Mouse (Mus musculus): ENCODE measurements around the gene Ascl4.

The Ascl4 gene

GRCm38 (mm10) chr10:85927676-85928445, at the start of gene Ascl4:
Gene Ascl4 (plus strand): TSS chr10:85927681.
- peak in 1 of 2 experiments; percentile 10 for DNase-seq (ENCODE audit: low spot score in 2 of 2)

- no peak for DNase-seq (ENCODE audit: low spot score in 2 of 2)
Observed at GRCm38 (mm10) chr10:85879886-85880486, 47.5 kb upstream of the Ascl4 start.

- DNase-seq (ENCODE audit: low spot score in 2 of 2), result peak; percentile 93 to 95
Observed at GRCm38 (mm10) chr10:85916498-85917309, 10.8 kb upstream of the Ascl4 start, which contains the start of gene Prdm4. Gene Prdm4 (minus strand): TSS chr10:85917142.

- peak; percentile 53 to 72 for DNase-seq (ENCODE audit: low spot score in 2 of 2)
Observed at GRCm38 (mm10) chr10:85928499-85929207, 1.2 kb downstream of the Ascl4 start.

GRCm38 (mm10) chr10:85929208-85929591, 1.7 kb downstream of the Ascl4 start:
- DNase-seq (ENCODE audit: low spot score in 2 of 2), result no peak

GRCm38 (mm10) chr10:85929962-85930361, 2.5 kb downstream of the Ascl4 start:
- DNase-seq (ENCODE audit: low spot score in 2 of 2), result no peak

GRCm38 (mm10) chr10:85936280-85936965, 8.9 kb downstream of the Ascl4 start:
- DNase-seq (ENCODE audit: low spot score in 2 of 2), result no peak

GRCm38 (mm10) chr10:85948483-85949196, 21.2 kb downstream of the Ascl4 start:
- DNase-seq (ENCODE audit: low spot score in 2 of 2), result no peak

- no peak for DNase-seq (ENCODE audit: low spot score in 2 of 2)
Observed at GRCm38 (mm10) chr10:85951765-85952443, 24.4 kb downstream of the Ascl4 start.

- DNase-seq (ENCODE audit: low spot score in 2 of 2), result no peak
Observed at GRCm38 (mm10) chr10:85953401-85953800, 25.9 kb downstream of the Ascl4 start.

- DNase-seq (ENCODE audit: low spot score in 2 of 2), result no peak
Observed at GRCm38 (mm10) chr10:85954429-85954828, 26.9 kb downstream of the Ascl4 start.

- no peak for DNase-seq (ENCODE audit: low spot score in 2 of 2)
Observed at GRCm38 (mm10) chr10:85956871-85957419, 29.5 kb downstream of the Ascl4 start.

GRCm38 (mm10) chr10:85957464-85957950, 30.0 kb downstream of the Ascl4 start, which contains the start of gene Rtcb:
Gene Rtcb (minus strand): TSS chr10:85957823.
- peak; percentile 94 to 98 for DNase-seq (ENCODE audit: low spot score in 2 of 2)

GRCm38 (mm10) chr10:85962897-85963296, 35.4 kb downstream of the Ascl4 start:
- DNase-seq (ENCODE audit: low spot score in 2 of 2), result no peak

- DNase-seq (ENCODE audit: low spot score in 2 of 2), result no peak
Observed at GRCm38 (mm10) chr10:85964316-85964715, 36.8 kb downstream of the Ascl4 start.

GRCm38 (mm10) chr10:85966476-85966875, 39.0 kb downstream of the Ascl4 start:
- no peak for DNase-seq (ENCODE audit: low spot score in 2 of 2)

GRCm38 (mm10) chr10:85967411-85968156, 40.1 kb downstream of the Ascl4 start:
- DNase-seq (ENCODE audit: low spot score in 2 of 2), result no peak

GRCm38 (mm10) chr10:85968157-85968634, 40.7 kb downstream of the Ascl4 start:
- DNase-seq (ENCODE audit: low spot score in 2 of 2), result peak; percentile 31 to 73

Data from thymus, postnatal 10 days (tissue).